Mouse (Mus musculus) frontal cortex, adult 2 months (tissue): ENCODE results near the gene Slc19a1. TPM values are rescaled to one million over a fixed set of nuclear protein-coding genes. Genes with fewer than 3 reads are reported as not detected.

Experiments
- DNase-seq, 2 experiments: peaks; one replicate each; pipeline ENCODE4 v3.0.0; 2022; ENCODE audit warnings: low spot score in 1 of 2; ENCODE audit errors: extremely low spot score in 1 of 2
- polyA plus RNA-seq: library from polyadenylated mRNA; depleted of rRNA; stranded (reverse); fragments of >200 nt; gene quantifications from 2 replicates; pipeline ENCODE4 v1.2.3, GENCODE M21; 2012; rRNA removed

Slc19a1 gene
- polyA plus RNA-seq: 31.0 and 32.6 TPM in 2 replicates

DNA sequence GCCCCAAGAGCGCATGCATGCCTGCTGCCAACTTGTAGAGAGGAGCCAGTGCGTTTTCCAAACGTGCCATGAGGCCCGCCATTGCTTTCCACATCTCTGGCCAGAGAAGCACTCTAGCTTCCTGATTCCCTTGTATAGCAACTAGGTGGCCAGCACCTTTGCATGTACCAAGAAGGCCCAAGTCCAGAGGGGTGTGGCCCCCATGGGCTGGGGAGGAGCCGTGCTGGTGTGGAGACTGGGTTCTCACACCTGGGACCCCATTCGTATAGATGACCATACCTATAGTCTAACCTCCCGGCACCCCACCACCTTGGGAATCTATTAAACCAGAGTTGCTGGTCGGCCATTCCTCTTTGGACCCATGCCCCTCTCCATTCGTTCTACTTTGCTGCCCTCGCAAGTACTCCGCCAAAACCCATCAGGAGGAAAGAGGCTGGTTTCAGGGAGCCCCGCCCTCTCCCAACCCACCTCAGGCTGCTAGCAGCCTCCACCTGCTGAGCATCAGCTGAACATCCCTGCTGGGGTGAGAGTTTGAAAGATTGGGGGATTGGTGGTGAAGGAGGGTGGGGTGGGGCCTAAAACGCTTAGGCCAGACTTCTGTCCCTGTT lies at the start of gene Slc19a1:
TSS of gene Slc19a1 (plus strand) at position 474 of the 608 bp plus-strand sequence.
- no peak for DNase-seq

DNA sequence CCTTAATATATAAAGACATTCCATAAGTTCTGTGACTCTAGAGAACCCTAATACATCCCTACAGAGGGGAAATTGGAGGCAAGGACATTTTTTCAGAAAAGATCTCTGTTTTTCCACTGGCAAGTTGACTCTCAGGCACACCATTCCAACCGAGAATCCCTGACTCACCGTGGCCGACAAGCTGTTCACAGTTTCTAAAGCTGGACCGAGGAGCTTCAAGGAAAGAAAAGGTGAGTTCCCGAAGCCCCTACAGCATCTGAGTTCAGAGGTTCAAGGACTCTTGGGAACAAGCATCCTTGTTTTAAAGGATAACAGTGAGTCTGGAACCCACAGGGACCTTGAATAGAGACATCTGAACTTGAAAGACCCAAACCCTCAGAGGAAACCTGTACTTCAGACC lies 43.5 kb upstream of the Slc19a1 start:
- DNase-seq: no peak

- no peak for DNase-seq
These were observed 39.6 kb upstream of the Slc19a1 start for GRCm38 (mm10) chr10:76992456-76992855.

DNA sequence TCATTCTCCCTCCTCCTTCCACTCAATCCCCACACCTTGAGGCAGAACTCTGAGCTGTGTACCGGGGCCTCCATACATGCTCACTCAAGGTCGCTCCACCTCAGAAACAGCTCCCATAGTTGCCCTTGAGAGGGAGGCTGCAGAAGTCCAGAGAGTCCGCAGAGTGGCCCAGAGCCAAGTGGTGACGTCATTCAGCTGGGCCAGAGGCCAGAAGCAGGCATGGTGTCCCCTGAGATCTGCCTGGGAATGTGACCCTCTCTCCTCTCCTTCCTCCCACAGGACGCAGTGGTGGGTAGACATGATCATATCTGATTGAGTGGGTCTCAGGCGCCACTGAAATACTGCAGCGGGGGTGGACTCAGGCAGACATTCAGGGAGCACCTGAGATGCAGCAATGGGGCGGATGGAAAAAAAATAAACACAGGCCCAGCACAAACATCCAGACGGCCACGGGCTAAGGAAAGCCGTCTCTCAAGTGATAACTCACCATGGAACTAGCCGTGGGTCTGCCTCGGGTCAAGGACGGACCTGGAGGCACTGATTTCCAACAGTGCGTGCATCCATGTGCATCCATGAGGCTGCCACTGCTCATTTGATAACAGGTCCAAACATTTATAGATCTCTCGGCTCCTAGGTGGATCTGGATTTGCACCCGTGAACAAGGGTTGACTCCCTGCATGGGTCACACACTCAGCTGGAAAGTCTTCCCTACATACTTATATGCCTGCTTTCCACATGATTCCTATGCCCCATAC lies 34.1 kb upstream of the Slc19a1 start:
- no peak for DNase-seq

DNA sequence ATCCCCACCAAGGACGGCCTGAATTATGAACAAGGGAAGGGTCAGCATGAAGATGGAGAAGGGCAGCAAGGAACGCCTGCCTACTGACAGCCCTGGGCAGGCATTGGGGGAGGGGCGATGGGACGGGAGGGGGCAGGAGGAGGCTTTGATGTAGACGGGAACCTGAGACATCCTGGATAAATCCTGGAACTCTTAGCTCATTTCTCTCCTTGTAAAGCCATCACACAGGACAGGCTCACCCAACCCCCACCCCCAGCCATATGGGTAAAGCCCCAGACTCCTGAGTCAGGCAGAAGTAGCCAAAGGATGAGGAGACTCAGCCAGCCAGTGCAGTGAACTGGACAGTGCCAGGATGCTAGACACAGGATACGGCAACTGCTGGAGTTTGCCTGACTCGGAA lies 27.1 kb upstream of the Slc19a1 start:
- no peak for DNase-seq

GRCm38 (mm10) chr10:77007433-77008108 lies 24.5 kb upstream of the Slc19a1 start:
- DNase-seq: no peak

DNA sequence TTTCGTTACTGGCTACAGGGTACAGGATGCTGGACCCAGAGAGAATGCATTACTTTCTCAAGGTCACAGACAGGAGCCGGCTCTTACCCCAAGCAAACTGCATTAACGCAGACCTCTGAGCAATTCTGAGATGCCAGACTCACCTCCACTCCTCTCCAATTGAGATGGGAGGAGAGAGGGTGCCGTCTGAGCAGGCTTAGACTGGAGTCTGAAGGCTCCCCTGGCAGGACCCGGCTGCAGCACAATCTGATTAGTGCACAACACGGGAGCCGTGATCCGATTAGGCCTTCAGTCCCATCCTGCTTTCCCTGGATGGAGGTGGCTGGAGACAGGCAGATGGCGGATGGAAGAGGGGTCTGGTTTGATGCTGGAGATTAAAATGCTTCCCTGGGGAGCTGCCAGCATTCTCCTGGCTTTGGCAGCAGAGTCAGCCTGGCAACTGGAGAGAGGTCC lies 23.9 kb upstream of the Slc19a1 start:
- peak in 1 of 2 experiments; percentile 37 for DNase-seq

GRCm38 (mm10) chr10:77008698-77009097 lies 23.3 kb upstream of the Slc19a1 start:
- no peak for DNase-seq

DNA sequence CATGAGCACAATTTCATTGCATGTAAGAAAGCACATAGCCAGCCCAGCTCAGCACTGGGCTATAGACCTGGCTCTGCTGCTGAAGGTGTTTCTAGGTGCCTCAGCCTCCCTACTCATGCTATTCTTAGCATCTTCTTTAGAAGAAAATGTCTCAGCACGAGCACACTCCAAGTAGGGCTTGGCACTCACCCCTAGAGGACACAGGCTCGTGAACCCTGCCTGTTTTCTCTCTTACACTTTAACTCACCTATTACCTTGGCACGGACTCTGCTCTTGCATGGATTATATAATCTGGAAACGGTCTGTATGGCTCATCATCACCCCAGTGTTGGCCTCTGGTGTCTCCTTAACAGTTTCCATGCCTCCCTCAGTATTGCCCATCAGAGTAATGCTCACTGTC lies 20.4 kb upstream of the Slc19a1 start:
- DNase-seq: no peak

GRCm38 (mm10) chr10:77016080-77016479 lies 16.0 kb upstream of the Slc19a1 start:
- DNase-seq: no peak

GRCm38 (mm10) chr10:77016499-77016898 lies 15.5 kb upstream of the Slc19a1 start:
- no peak for DNase-seq

- DNase-seq: no peak
These were observed 15.0 kb upstream of the Slc19a1 start for GRCm38 (mm10) chr10:77017061-77017460.

GRCm38 (mm10) chr10:77017662-77018061 lies 14.4 kb upstream of the Slc19a1 start:
- DNase-seq: no peak

GRCm38 (mm10) chr10:77021399-77022052 lies 10.5 kb upstream of the Slc19a1 start:
- peak; percentile 49 to 91 for DNase-seq

GRCm38 (mm10) chr10:77022301-77023130 lies 9.5 kb upstream of the Slc19a1 start:
- no peak for DNase-seq

DNA sequence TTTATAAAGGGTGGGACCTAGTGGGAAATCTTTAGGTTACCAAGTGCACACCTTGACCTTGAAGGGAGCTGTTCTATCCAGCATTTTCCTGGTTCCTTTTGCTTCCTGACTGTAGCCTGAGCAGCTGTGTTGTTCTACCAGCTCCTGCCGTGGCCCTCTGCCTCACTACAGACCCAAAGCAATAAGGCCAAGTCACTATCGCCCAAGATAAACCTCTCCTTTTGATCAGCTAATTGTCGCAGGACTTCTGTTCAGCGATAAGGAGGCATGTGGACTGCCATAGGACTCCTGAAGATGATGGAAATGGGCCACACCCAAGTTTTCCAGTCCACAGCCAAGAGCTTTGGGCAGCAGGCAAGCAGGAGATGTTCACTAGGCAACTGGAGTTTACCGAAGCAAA lies 7.8 kb upstream of the Slc19a1 start:
- DNase-seq: no peak

- DNase-seq: no peak
These were observed 5.1 kb upstream of the Slc19a1 start for GRCm38 (mm10) chr10:77026944-77027343.

DNA sequence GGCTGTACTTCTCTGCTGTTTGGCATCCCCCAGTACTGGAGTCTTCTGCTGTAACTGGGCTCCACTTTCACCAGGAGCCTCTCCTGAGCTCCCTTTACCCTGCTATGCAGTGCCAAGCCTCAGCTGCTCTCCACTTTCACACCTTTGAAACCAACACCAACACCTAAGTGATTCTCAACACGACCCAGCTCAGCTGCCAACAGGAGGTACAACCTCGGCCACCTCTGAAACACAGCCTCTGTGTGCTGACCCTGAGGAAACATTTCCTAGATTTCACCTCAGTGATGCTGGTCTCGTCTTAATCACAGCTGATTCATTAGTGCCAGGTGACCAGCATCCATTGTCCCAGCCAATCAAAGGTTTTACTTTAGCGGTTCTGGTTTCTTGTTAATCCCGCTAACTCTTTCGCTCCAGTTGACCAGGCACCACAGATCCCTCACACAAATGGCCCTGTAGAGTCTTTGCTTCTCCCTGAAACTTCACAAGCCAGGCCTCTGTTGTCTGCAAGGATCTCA lies 3.2 kb upstream of the Slc19a1 start:
- no peak for DNase-seq

GRCm38 (mm10) chr10:77029761-77030160 lies 2.3 kb upstream of the Slc19a1 start:
- DNase-seq: no peak

GRCm38 (mm10) chr10:77030666-77031065 lies 1.4 kb upstream of the Slc19a1 start:
- no peak for DNase-seq
